Mouse (Mus musculus) ovary, postnatal 10 days (tissue): ENCODE measurements at regions not wholly inside any gene's neighbourhood (a gene's known extent, or its start where the extent isn't known, plus 50 kb on each side); places are given as distances from the start of the nearest gene placed in this dataset.

Experiments used
- DNase-seq: peaks from one replicate; pipeline ENCODE4 v3.0.0; 2022; ENCODE audit warnings: low spot score

GRCm38 (mm10) chr3:65478215-65478614 lies 50.0 kb upstream of the Tiparp start:
- DNase-seq, result no peak

DNA sequence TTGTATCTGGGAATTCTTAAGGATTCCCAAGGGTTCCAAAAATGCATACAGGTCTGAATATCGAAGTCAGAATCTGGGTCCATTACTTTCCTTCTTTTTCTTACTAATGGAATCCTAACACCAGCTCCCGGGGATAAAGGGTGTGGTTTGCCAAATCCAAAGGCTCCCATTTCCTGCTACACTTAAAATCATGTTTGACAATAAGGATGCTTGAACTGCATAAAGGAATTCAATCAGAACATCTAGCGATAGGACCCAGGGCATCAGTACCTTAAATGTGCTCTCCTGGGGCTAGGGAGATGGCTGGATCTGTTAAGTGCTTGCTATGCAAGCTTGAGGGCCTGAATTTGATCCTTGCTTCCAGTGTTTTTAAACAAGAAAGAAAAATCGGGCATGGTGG lies 51.1 kb upstream of the Tiparp start:
- no peak for DNase-seq

- DNase-seq, result no peak
These were observed 51.9 kb upstream of the Tiparp start for GRCm38 (mm10) chr3:65476091-65476953.

GRCm38 (mm10) chr3:65474585-65474984 lies 53.6 kb upstream of the Tiparp start:
- DNase-seq, result no peak

GRCm38 (mm10) chr3:65471796-65472195 lies 56.4 kb upstream of the Tiparp start:
- DNase-seq, result no peak

DNA sequence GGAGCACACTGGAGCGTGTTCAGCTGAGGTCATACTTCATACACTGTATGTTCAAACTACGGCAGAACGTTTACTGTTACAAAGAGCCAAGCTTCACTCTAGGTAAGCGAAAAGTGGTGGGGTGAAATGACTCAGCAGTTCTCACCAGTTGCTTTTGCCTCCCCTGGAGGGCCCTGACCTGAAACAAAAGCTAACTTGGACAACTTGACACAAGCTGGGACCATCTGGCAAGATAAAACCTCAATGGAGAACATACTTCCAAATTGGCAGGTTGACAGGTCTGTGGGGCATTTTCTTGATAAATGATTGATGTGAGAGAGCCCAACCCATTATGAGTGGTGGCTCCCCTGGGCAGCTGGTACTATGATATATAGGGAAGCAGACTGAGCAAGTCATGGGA lies 59.0 kb upstream of the Tiparp start:
- no peak for DNase-seq

DNA sequence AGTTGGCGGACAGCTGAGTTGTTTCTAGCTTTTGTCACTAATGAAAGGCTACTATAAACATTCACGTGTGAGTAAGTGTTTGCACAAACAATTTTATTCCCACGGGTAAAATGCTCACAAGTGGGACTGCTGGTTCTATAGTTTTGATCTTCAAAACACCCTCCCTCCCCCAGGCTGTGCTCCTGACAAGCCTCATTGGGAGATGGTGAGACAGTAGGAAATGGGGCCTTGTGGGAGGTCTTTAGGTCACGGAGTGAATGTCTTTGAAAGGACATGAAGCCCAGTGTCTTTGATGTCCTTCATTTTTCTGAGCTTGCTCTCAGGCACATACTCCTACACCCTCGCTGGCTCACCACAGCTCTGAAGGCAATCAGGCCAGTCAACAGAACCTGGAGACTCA lies 63.4 kb upstream of the Tiparp start:
- DNase-seq, result no peak

DNA sequence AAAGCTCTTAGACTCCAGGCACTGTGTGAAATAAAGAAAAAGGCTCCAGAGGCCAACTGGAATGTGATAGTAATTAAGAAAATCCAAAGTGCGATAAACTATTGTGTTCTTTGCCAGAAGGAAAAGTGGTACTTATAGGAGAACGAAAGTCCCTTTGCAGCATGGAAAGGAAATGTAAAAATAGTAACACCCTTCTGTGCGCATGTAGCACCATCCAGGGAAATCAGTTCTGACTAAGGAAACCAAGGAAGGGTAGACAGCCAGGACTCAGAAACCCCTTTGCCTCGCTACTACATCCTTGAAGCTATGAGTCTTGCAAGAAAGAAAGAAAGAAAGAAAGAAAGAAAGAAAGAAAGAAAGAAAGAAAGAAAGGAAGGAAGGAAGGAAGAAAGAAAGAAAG lies 67.3 kb upstream of the Tiparp start:
- no peak for DNase-seq

GRCm38 (mm10) chr3:65459702-65460101 lies 67.3 kb upstream of the Ssr3 start:
- DNase-seq, result no peak

DNA sequence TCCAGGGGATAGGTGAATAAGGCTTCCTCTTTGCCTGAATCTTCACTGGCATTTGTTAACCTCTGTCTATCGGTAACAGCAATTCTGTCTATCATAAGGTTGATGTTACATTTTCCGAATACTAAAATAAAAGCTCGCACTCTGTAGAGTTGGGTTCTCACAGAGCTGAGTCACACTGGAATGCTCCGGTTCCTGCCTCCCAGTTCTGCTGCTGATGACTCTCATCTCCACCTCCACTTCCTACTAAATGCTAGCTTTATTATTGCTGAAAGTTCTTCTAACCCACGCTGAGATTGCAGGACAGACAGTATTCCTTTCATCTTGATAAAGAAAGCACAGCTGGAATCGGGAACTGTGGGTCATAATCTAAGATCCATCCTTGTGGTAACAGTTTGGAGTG lies 65.5 kb upstream of the Ssr3 start:
- DNase-seq, result no peak

DNA sequence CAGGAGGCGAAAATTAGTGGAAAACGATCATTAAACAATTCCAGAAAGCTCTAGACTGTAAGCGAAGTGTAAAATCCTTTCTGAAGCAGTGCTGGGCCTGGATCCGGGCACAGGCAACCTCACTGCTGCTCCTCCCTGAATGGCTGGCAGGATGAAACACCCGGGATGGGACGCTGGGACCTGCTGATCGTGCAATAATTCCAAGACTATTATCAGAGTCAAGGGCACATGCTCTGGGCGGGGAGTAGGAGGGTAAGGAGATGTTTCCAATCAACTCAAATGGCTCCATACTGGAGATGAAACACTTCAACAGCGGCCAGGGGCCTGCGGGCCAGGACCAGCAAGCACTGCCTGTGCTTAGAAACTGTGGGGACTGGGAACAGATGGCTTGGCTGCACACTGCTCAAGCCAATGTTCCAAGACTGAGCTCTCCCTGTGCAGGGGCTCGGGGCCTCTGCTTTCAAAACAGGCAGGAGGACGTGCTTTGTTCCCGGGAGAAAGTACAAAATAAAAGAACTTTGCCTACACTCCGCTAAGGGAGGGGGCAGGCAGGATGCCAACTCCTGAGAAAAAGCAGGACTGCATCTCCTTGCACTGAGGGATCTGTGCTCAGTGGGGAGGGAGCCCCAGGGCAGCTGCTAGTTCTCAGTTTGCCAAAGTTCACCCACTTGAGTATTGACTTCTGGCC lies 63.3 kb upstream of the Ssr3 start:
- DNase-seq, result peak; percentile 49

DNA sequence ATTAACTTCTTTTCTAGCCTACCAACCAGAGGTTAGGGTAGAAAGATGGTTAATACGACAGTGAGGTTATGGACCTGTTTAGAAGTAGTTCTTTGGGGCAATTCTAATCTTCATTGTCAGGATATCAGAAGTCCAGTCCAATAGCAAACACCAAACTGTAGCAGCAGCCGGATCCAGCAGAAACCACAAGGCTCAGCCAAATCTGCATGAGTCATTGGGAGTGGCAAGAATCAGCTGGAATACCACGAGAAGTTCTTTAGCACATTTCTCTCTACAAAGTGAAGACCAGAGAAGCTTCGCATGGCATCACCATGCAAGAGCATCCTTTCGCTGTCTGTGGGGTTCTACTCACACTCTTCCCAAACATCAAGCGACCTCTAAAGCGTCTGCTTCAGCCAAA lies 61.9 kb upstream of the Ssr3 start:
- no peak for DNase-seq

DNA sequence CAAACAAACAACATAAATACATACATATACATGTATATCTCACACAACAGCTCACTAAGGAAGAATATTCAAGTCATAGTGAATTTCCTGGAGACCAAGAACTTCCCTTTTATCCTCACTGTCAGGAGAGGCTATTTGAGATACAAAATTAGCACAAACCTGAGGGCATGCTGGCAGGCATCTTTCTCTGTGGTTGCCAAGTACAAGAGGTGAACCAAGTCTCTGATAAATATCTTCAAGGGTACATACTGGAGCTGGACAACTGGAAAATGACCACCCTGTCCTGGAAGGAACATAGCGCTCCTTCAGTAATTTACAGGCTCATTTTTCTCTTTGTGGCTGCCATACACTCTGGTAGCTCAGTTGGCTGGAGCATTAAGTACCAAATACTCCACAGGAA lies 56.8 kb upstream of the Ssr3 start:
- DNase-seq, result no peak

GRCm38 (mm10) chr3:65443701-65444100 lies 51.3 kb upstream of the Ssr3 start:
- no peak for DNase-seq

GRCm38 (mm10) chr3:65442946-65443345 lies 50.5 kb upstream of the Ssr3 start:
- DNase-seq, result no peak

- DNase-seq, result no peak
These were observed 49.8 kb upstream of the Ssr3 start for GRCm38 (mm10) chr3:65442269-65442668.
